Mouse (Mus musculus) splenic B cell, adult 2 months (primary cell): ENCODE data around the gene Olfr544.
"Not testable (repeated sequence)": the region's sequence is repeated elsewhere in the genome, so short reads cannot be mapped to it uniquely, and the experiment has no call there.

Experiments used
- DNase-seq: peaks from one replicate; pipeline ENCODE4 v3.0.0-alpha.2; 2011; ENCODE audit warnings: low read depth, low spot score
- H3K27me3 ChIP-seq: 2 replicates; pipeline ENCODE4 v1.6.1; 2012; ENCODE audit warnings: mild to moderate bottlenecking, low read length, moderate library complexity, mixed read lengths; ENCODE audit not compliant: control insufficient read depth, poor library complexity, insufficient read depth, severe bottlenecking
- H3K36me3 ChIP-seq: 2 replicates; pipeline ENCODE4 v1.6.1; 2012; ENCODE audit warnings: mild to moderate bottlenecking, low read length, moderate library complexity, mixed read lengths; ENCODE audit not compliant: control insufficient read depth, poor library complexity, insufficient read depth, severe bottlenecking

The Olfr544 gene

DNA sequence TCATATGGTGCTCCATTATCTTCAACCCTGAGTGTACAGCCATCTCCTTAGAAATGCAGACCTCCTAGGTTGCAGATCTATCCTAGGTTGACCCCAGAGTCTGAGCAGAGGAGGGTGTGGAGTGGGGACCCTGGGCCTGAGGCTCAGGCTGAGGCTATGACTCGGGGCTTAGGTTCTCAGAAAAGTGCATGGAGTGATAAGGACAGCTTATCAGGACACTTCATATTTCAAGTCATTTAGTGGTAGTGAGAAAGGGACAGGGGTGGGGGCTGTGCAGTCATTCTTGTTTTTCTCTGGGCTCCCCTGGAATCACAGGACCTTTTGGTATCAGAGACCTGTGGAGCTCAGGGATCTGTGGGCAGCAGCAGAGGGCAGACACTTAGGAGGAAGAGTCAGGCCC, 2.0 kb downstream of the Olfr544 start:
- H3K27me3 ChIP-seq, result no peaks in the 10 kb centered on the region
- H3K36me3 ChIP-seq, result no peaks in the 10 kb centered on the region
- DNase-seq, result no peak

- H3K36me3 ChIP-seq, H3K27me3 ChIP-seq, DNase-seq: not testable (repeated sequence)
These were observed 3.3 kb downstream of the Olfr544 start for GRCm38 (mm10) chr7:102484766-102485165.

DNA sequence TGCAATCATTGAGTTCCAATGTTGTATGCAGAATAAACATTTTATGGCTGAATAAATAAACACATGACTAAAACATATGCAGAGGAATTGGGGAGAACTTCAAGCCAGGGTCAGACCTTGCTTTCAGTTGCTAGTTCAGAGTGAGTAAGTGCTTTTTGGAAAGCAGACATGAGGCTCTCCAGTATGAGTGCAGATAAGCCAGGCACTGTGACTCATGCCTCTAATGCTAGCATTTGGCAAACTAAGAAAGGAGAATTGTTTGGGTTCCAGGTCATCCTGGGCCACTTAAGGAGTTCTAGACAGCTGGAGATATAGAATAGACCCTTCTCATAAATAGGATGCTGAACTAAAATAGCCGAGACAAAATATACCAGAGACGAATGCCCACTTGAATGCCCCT, 4.4 kb downstream of the Olfr544 start:
- Histone ChIP-seq H3K36me3 (no peaks in the 10 kb centered on the region), H3K27me3 (no peaks in the 10 kb centered on the region)
- DNase-seq, result no peak

DNA sequence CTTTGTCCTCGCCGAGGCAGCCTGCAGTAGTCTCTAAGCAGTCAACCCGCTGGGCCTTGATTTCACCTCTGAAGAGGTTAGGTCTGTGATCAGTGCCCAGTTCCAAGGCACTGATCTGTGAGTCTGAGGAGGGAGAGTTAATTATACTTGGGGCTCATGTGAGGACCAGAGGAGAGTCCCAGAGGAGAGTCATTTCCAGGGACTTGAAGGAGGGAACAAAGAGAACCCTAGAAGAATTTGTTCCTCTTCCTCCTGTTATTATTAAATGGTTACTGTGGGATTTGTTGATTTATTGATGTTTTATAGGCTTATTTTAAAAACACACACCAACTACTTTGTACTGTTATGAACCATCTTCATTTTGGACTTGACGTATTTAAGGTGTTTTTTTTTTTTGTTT, 6.5 kb downstream of the Olfr544 start, which contains the start of gene Olfr543:
Gene Olfr543, minus strand, starts transcription at position 101 of the 400 bp plus-strand sequence.
- Histone ChIP-seq H3K36me3 (no peaks in the 10 kb centered on the region), H3K27me3 (no peaks in the 10 kb centered on the region)
- no peak for DNase-seq

- no peak for DNase-seq
- Histone ChIP-seq H3K36me3 (no peaks in the 10 kb centered on the region), H3K27me3 (no peaks in the 10 kb centered on the region)
These were observed 7.3 kb downstream of the Olfr544 start for GRCm38 (mm10) chr7:102480821-102481220.

GRCm38 (mm10) chr7:102479368-102480078, 8.6 kb downstream of the Olfr544 start:
- no peak for DNase-seq
- H3K36me3 ChIP-seq, result no peaks in the 10 kb centered on the region

DNA sequence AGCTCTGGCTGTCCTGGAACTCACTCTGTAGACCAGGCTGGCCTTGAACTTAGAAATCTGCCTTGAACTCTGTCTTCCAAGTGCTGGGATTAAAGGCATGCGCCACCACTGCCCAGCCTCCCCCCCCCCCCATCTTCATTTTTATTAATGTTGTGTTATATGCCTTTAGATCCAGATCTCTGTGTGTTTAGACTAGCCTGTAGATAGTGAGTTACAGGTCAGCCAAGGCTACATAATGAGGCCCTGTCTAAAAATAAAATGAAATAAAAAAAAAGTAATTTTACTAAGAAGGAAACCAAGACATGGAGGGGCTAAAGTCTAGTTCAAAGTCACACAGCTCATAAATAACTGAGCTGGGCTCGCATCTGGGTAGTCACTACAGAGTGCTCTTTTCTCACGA, 9.2 kb downstream of the Olfr544 start:
- DNase-seq, result no peak
- Histone ChIP-seq H3K36me3 (no peaks in the 10 kb centered on the region), H3K27me3 (no peaks in the 10 kb centered on the region)

More at GRCm38 (mm10) chr7:102479368-102480078, 8.6 kb downstream of the Olfr544 start:
- H3K27me3 ChIP-seq, result no peaks in the 10 kb centered on the region

- H3K36me3 ChIP-seq, result no peaks in the 10 kb centered on the region
- DNase-seq, result no peak
- no peaks in the 10 kb centered on the region for H3K27me3 ChIP-seq
These were observed 9.7 kb downstream of the Olfr544 start for GRCm38 (mm10) chr7:102478425-102478824.

- H3K27me3 ChIP-seq, result no peaks in the 10 kb centered on the region
- no peaks in the 10 kb centered on the region for H3K36me3 ChIP-seq
- DNase-seq, result no peak
These were observed 10.7 kb downstream of the Olfr544 start for GRCm38 (mm10) chr7:102477377-102477776.

DNA sequence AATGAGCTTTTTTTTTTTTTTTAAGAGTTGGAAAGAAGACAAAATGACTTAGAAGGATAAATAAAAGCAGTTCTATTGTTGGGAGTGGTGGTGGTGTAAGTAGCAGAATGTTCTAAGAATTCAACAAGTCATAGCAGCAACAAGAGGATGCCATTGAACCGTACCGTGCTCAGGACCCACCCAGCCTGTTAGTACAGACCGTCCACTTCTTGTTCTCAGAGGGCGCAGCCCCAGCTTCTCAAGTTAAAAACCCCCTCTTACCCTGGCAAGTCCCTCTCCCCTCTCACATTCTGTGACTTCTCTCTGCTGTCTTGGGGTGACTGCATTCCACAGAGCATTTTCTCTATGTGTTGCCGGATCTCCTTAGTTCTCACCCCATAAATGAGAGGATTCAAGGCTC, 11.5 kb downstream of the Olfr544 start:
- Histone ChIP-seq H3K36me3 (no peaks in the 10 kb centered on the region), H3K27me3 (no peaks in the 10 kb centered on the region)
- DNase-seq, result no peak

DNA sequence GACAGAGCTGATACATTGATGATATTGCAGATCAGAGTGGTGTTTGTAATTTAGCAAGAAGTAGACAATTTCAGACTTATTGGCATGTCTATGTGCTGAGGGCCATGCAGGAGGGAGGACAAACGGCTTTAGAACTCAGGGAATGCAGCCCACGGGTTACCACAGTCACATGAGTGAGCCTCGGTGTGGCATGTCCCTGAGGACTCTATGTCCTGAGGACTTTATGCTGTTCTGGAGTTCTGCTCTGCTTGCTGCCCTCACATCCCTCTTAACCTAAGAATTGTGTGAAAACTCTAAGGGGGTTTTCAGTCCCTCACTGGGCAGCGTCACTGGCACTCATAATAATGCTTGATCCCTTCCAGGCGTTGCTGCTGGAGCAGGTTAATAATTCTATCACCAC, 15.4 kb downstream of the Olfr544 start:
- Histone ChIP-seq H3K36me3 (peaks cover 3% of the 10 kb centered on the region; the same call in 1 of the 2 replicates), H3K27me3 (no peaks in the 10 kb centered on the region)
- no peak for DNase-seq

- Histone ChIP-seq H3K36me3 (peaks cover 6% of the 10 kb centered on the region; the same call in 1 of the 2 replicates), H3K27me3 (no peaks in the 10 kb centered on the region)
- no peak for DNase-seq
These were observed 20.5 kb downstream of the Olfr544 start for GRCm38 (mm10) chr7:102467566-102467965.

GRCm38 (mm10) chr7:102458618-102459380, 29.3 kb downstream of the Olfr544 start:
- peak; percentile 64 for DNase-seq
- Histone ChIP-seq H3K27me3 (no peaks in the 10 kb centered on the region), H3K36me3 (no peaks in the 10 kb centered on the region; the same call in 1 of the 2 replicates)

DNA sequence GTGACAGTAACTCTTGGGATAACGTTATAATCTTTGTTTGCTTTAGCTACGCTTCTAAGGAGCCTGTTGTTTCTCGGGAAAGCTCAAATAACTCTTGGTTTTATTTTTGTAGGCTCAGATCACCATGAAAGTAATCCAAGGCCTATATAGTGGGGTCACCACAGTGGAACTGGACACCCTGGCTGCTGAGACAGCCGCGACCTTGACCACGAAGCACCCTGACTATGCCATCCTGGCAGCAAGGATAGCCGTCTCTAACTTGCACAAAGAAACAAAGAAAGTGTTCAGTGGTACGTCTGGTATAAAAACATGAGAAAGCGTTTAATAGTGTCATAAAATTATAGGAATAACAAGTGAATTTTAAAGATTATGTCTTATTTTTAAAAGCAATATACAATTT, 41.7 kb downstream of the Olfr544 start:
- no peak for DNase-seq
- H3K27me3 ChIP-seq, result no peaks in the 10 kb centered on the region
- H3K36me3 ChIP-seq, result peaks cover 6% of the 10 kb centered on the region

GRCm38 (mm10) chr7:102444301-102444700, 43.8 kb downstream of the Olfr544 start:
- Histone ChIP-seq H3K27me3 (no peaks in the 10 kb centered on the region), H3K36me3 (peaks cover 4% of the 10 kb centered on the region)
- DNase-seq, result no peak
